Mouse (Mus musculus): ENCODE data around the gene Fibin. TPM values are rescaled to one million over a fixed set of nuclear protein-coding genes. Genes with fewer than 3 reads are reported as not detected.

The Fibin gene
- polyA plus RNA-seq, 1 experiment from 2014 or later: 42.3 TPM

DNA sequence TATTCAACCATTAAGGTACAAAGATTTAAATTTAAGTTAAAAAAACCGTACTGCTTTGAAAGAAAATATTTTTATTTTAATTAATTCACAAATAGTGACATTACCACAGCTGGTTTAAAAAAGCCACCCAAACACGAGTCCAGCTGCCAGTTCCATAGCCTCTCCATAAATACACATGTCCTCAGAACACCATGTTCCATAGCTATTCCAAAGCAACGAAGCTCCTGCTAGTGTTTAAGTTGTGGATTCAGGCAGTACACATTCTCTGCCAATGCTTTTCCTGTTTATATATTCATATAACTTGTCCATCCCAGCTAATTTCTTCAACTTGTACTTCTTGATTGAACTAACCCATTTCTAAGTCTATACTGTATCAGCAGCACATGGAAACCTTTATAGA lies 872 bp upstream of the Fibin start:
- 30% methylated on average over 3 of the region's 3 CpGs for WGBS
- H3K27me3 ChIP-seq (ENCODE audit: control insufficient read depth, insufficient read depth, low read length): no peaks in the 10 kb centered on the region
- H3K27ac ChIP-seq (replicated peaks): no peak overlapping the region
- DNase-seq (ENCODE audit: low spot score): no peak
- ATAC-seq (ENCODE audit: low FRiP score, low TSS enrichment): no peak
- H3K9ac ChIP-seq (ENCODE audit: low read length): no peak overlapping the region
- no peak for TF ChIP-seq CTCF (IDR thresholded peaks at IDR 0.05; ENCODE audit: low read depth)
- no peak for TF ChIP-seq EP300 (optimal IDR thresholded peaks at IDR 0.05)
- no peaks in the 10 kb centered on the region for H3K36me3 ChIP-seq (ENCODE audit: control insufficient read depth, insufficient read depth, low read length)
- H3K4me3 ChIP-seq (ENCODE audit: low read depth, low read length): no peak overlapping the region
- peaks cover 4% of the 10 kb centered on the region; the same call in 1 of the 2 replicates for H3K4me1 ChIP-seq (replicated peaks; ENCODE audit: control insufficient read depth, insufficient read depth)
- H3K9me3 ChIP-seq (ENCODE audit: control insufficient read depth, low read length): no peaks in the 10 kb centered on the region
- no peak overlapping the region for H3K4me2 ChIP-seq (replicated peaks; ENCODE audit: low read depth)

DNA sequence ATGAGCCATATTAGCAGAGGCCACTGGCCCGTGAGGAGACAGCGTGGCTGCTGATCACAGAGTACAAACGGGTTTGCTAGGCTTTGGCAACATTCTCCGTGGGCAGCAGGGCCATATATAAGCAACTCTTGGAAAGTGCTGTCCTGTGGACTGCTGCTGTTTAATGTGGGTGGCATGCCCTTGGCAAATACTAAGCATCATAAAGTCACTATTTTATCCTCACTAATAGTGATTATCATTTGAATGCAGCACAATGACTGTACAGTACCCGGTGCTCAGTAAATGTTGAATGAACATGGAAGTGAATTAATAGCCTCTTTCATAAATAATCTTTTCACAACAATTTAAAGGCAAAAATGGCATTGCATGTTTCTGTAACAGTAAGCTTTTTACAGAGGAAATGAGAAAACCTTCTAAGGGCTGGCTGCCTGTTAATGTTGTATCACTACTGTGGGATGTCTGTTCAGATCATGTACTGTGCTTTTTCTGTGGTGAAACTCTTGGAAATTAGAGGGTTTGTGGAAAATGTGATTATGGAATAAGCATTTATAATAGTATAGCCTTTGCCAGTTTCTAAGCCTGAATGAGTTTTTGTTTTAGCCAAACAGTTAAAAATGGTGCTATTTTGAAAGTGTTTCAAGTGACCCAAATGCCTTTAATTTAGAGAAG lies 9.5 kb downstream of the Fibin start:
- Histone ChIP-seq H3K9ac (ENCODE audit: low read length) (no peak overlapping the region), H3K4me2 (replicated peaks; ENCODE audit: low read depth) (no peak overlapping the region), H3K4me3 (ENCODE audit: low read depth, low read length) (no peak overlapping the region), H3K27me3 (ENCODE audit: control insufficient read depth, insufficient read depth, low read length) (no peaks in the 10 kb centered on the region), H3K9me3 (ENCODE audit: control insufficient read depth, low read length) (no peaks in the 10 kb centered on the region), H3K4me1 (replicated peaks; ENCODE audit: control insufficient read depth, insufficient read depth) (no peaks in the 10 kb centered on the region), H3K27ac (replicated peaks) (no peak overlapping the region), H3K36me3 (ENCODE audit: control insufficient read depth, insufficient read depth, low read length) (no peaks in the 10 kb centered on the region)
- WGBS: 68% methylated on average over 5 of the region's 5 CpGs
- no peak for ATAC-seq (ENCODE audit: low FRiP score, low TSS enrichment)
- no peak for DNase-seq (ENCODE audit: low spot score)
- TF ChIP-seq CTCF (IDR thresholded peaks at IDR 0.05; ENCODE audit: low read depth) (no peak), EP300 (optimal IDR thresholded peaks at IDR 0.05) (no peak)

DNA sequence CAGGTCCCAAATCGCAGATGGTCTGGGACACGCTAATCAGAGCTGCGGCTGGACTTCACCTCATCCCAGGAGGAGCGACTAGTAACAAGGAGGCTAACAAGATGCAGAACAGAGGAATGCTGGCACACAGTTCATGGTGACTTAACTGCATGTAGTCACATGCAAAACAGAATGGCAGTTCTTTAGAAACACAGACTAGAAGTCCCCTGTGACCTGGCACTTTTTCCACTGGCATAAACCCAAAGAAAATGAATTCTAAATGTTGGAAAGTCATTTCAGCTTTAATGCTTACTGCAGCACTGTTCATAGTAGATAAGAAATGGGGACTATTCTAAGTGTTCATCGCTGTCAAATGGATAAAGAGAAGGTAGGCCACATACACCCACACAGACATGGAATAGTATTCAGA lies 11.1 kb downstream of the Fibin start:
- no peak overlapping the region for H3K4me3 ChIP-seq (ENCODE audit: low read depth, low read length)
- no peaks in the 10 kb centered on the region for H3K4me1 ChIP-seq (replicated peaks; ENCODE audit: control insufficient read depth, insufficient read depth)
- no peaks in the 10 kb centered on the region for H3K36me3 ChIP-seq (ENCODE audit: control insufficient read depth, insufficient read depth, low read length)
- H3K9me3 ChIP-seq (ENCODE audit: control insufficient read depth, low read length): no peaks in the 10 kb centered on the region
- no peak for ATAC-seq (ENCODE audit: low FRiP score, low TSS enrichment)
- DNase-seq (ENCODE audit: low spot score): no peak
- TF ChIP-seq EP300 (optimal IDR thresholded peaks at IDR 0.05): no peak
- no peak for TF ChIP-seq CTCF (IDR thresholded peaks at IDR 0.05; ENCODE audit: low read depth)
- H3K27ac ChIP-seq (replicated peaks): no peak overlapping the region
- 43% methylated on average over 5 of the region's 5 CpGs for WGBS
- no peak overlapping the region for H3K4me2 ChIP-seq (replicated peaks; ENCODE audit: low read depth)
- no peak overlapping the region for H3K9ac ChIP-seq (ENCODE audit: low read length)
- no peaks in the 10 kb centered on the region for H3K27me3 ChIP-seq (ENCODE audit: control insufficient read depth, insufficient read depth, low read length)

- 41% methylated on average over 1 of the region's 1 CpGs for WGBS
- DNase-seq (ENCODE audit: low spot score) (no peak), ATAC-seq (ENCODE audit: low FRiP score, low TSS enrichment) (no peak)
- H3K9ac ChIP-seq (ENCODE audit: low read length): no peak overlapping the region
- no peaks in the 10 kb centered on the region for H3K27me3 ChIP-seq (ENCODE audit: control insufficient read depth, insufficient read depth, low read length)
- no peak overlapping the region for H3K4me2 ChIP-seq (replicated peaks; ENCODE audit: low read depth)
- H3K9me3 ChIP-seq (ENCODE audit: control insufficient read depth, low read length): no peaks in the 10 kb centered on the region
- H3K36me3 ChIP-seq (ENCODE audit: control insufficient read depth, insufficient read depth, low read length): no peaks in the 10 kb centered on the region
- H3K4me1 ChIP-seq (replicated peaks; ENCODE audit: control insufficient read depth, insufficient read depth): no peaks in the 10 kb centered on the region
- TF ChIP-seq EP300 (optimal IDR thresholded peaks at IDR 0.05) (no peak), CTCF (IDR thresholded peaks at IDR 0.05; ENCODE audit: low read depth) (no peak)
- H3K4me3 ChIP-seq (ENCODE audit: low read depth, low read length): no peak overlapping the region
- H3K27ac ChIP-seq (replicated peaks): no peak overlapping the region
Observed at GRCm38 (mm10) chr2:110351406-110351805, 11.6 kb downstream of the Fibin start.

DNA sequence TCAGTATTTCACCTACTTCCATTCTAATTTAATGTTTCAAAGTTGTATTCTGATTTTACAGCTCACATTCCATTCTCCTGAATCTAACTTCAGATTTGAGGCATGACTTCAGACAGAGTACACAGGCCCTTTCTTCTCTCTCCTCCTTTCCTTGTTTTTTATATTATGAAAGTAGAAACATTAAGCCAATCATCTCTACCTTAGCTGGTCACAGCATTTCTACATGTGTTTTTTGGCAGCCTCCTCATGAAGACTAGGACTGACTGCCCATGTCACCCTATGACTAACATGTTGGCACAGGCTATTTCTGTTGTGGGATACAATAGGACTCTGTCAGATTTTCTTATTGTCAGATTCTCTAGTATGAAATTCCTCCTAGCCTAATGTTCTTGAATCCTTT lies 34.0 kb downstream of the Fibin start:
- TF ChIP-seq CTCF (IDR thresholded peaks at IDR 0.05; ENCODE audit: low read depth) (no peak), EP300 (optimal IDR thresholded peaks at IDR 0.05) (no peak)
- Histone ChIP-seq H3K4me1 (replicated peaks; ENCODE audit: control insufficient read depth, insufficient read depth) (no peaks in the 10 kb centered on the region), H3K27ac (replicated peaks) (no peak overlapping the region), H3K27me3 (ENCODE audit: control insufficient read depth, insufficient read depth, low read length) (no peaks in the 10 kb centered on the region), H3K4me2 (replicated peaks; ENCODE audit: low read depth) (no peak overlapping the region), H3K9me3 (ENCODE audit: control insufficient read depth, low read length) (no peaks in the 10 kb centered on the region), H3K36me3 (ENCODE audit: control insufficient read depth, insufficient read depth, low read length) (no peaks in the 10 kb centered on the region), H3K4me3 (ENCODE audit: low read depth, low read length) (no peak overlapping the region), H3K9ac (ENCODE audit: low read length) (no peak overlapping the region)
- DNase-seq (ENCODE audit: low spot score): no peak
- ATAC-seq (ENCODE audit: low FRiP score, low TSS enrichment): no peak

GRCm38 (mm10) chr2:110319949-110320348 lies 43.0 kb downstream of the Fibin start:
- Histone ChIP-seq H3K27ac (replicated peaks) (no peak overlapping the region), H3K9ac (ENCODE audit: low read length) (no peak overlapping the region), H3K36me3 (ENCODE audit: control insufficient read depth, insufficient read depth, low read length) (no peaks in the 10 kb centered on the region), H3K4me2 (replicated peaks; ENCODE audit: low read depth) (no peak overlapping the region), H3K9me3 (ENCODE audit: control insufficient read depth, low read length) (no peaks in the 10 kb centered on the region), H3K4me3 (ENCODE audit: low read depth, low read length) (no peak overlapping the region), H3K27me3 (ENCODE audit: control insufficient read depth, insufficient read depth, low read length) (no peaks in the 10 kb centered on the region), H3K4me1 (replicated peaks; ENCODE audit: control insufficient read depth, insufficient read depth) (no peaks in the 10 kb centered on the region)
- 63% methylated on average over 4 of the region's 4 CpGs for WGBS
- ATAC-seq (ENCODE audit: low FRiP score, low TSS enrichment): no peak
- DNase-seq (ENCODE audit: low spot score): no peak
- TF ChIP-seq CTCF (IDR thresholded peaks at IDR 0.05; ENCODE audit: low read depth) (no peak), EP300 (optimal IDR thresholded peaks at IDR 0.05) (no peak)
